Mouse (Mus musculus): ENCODE results near the gene Akap10. TPM values are rescaled to one million over a fixed set of nuclear protein-coding genes. Genes with fewer than 3 reads are reported as not detected.

Akap10 gene
- polyA plus RNA-seq, 1 experiment from 2014 or later, result 13.6 TPM

DNA sequence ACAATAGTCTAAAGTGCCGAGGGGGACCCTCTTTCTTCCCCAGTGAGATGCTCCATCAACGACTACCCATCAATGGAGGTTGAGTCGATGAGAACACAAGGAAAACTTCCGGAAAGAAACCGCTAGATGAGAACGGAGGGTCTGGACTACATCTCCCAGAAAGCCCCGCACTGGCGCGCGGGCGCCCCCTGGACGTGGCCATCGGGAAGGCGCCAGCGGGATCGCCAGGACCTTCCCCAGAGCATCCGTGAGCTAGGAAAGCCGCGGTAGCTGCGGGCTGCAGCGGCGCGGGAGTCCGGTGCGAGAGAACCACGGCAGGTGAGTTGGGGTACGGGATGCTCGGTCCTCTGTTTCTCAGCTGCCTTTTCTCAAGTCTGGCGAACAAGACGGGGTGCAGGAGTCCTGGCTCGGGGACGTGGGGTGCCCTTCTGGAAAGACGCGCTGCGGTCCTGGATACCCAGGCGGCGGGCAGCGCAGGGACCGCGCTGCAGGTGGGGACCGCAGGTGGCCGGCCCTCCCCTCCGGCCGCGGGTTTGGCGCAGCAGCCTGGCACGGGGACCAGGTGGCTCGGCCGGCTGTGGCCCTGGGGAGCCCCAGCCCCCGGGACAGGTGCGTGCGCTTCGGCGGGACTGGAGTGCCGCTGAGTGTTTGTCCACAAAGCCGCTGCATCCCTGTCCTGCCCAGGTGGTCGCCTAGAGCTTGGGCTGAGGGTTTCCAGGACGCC, 26.7 kb upstream of the Akap10 start, which contains the start of gene Specc1:
Gene Specc1 (plus strand): TSS at position 192 of the 724 bp plus-strand sequence.
- H3K27me3 ChIP-seq (ENCODE audit: insufficient read depth, poor library complexity, severe bottlenecking), result peaks cover 32% of the 10 kb centered on the region
- H3K36me3 ChIP-seq, result no peaks in the 10 kb centered on the region
- no peaks in the 10 kb centered on the region for H3K9me3 ChIP-seq
- peaks cover 10% of the 10 kb centered on the region for H3K4me1 ChIP-seq (replicated peaks)
- peak; percentile 93 for DNase-seq (ENCODE audit: low spot score)
- peak within 1 kb of the TSS; percentile 87 for H3K4me3 ChIP-seq
- 0 out of 2 replicates have a peak within 1 kb of the TSS, but pooled peaks have one; percentile 42 for H3K27ac ChIP-seq
- under 1% methylated on average over 58 of the region's 58 CpGs for WGBS

DNA sequence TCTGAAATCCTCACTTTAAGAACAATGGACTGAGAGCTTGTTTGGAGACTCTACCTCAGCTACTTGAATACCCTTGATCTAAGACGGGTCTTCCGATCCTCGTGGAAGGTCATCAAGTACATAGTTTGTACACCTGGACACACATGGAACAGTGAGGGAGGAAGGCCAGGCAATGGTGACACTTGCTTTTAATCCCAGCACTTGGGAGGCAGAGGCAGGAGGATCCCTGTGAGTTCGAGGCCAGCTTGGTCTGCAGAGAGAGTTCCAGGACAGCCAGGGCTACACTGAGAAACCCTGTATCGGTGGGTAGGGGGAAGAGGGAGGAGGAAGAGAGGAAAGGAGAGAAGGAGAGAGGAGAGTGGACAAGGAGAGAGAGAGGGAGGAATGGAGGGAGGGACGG, 25.9 kb upstream of the Akap10 start:
- Histone ChIP-seq H3K27ac (no peak overlapping the region), H3K4me1 (replicated peaks) (peaks cover 10% of the 10 kb centered on the region), H3K27me3 (ENCODE audit: insufficient read depth, poor library complexity, severe bottlenecking) (peaks cover 32% of the 10 kb centered on the region), H3K9me3 (no peaks in the 10 kb centered on the region), H3K36me3 (no peaks in the 10 kb centered on the region), H3K4me3 (peak overlapping the region; percentile 87; the same call in 1 of the 2 replicates)
- 79% methylated on average over 6 of the region's 6 CpGs for WGBS
- DNase-seq (ENCODE audit: low spot score), result no peak

DNA sequence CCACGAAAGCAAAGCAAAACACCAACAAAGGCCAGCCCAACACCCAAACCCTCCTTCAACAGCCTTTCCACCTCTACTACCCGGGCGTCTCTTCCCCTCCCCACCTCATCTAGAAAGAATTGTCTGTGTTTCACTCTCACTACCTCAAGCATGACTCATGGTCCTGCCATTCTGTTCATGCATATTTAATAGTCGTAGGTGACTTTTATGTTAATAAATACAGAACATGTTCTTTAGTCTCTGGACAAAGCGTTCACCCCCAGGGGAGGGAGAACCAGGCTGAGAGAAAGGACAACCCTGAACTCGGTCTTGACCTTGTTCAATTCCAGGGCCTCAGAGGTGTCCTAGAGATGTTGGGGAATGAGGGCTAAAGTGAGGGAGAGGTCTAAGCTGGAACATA, 25.1 kb upstream of the Akap10 start:
- Histone ChIP-seq H3K9me3 (no peaks in the 10 kb centered on the region), H3K4me3 (no peak overlapping the region), H3K27me3 (ENCODE audit: insufficient read depth, poor library complexity, severe bottlenecking) (peaks cover 31% of the 10 kb centered on the region), H3K4me1 (replicated peaks) (peaks cover 10% of the 10 kb centered on the region), H3K36me3 (no peaks in the 10 kb centered on the region), H3K27ac (no peak overlapping the region)
- 79% methylated on average over 6 of the region's 6 CpGs for WGBS
- DNase-seq (ENCODE audit: low spot score), result no peak

DNA sequence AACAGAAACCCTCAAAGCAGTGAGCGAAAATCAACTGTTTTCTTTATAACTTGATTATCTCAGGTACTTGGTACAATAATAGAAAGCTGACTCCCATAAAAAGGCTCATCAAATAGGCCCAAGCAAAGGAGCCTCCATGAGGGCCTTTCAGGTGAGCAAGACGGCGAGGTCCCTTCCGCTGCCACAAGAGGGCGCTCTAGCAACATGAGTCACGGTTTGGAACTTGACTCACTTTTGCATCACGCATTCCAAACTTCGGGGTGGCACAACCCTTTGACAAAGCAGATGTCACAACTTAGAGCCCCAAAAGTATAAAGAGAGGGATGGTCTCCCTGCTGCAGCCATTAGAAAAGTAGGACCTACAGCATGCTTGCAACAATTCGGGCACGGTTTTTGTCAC, 20.6 kb upstream of the Akap10 start:
- WGBS, result 20% methylated on average over 10 of the region's 10 CpGs
- H3K36me3 ChIP-seq, result no peaks in the 10 kb centered on the region
- no peaks in the 10 kb centered on the region for H3K9me3 ChIP-seq
- no peak overlapping the region for H3K4me3 ChIP-seq
- H3K4me1 ChIP-seq (replicated peaks), result no peaks in the 10 kb centered on the region
- H3K27ac ChIP-seq, result no peak overlapping the region
- no peaks in the 10 kb centered on the region; the same call in 1 of the 2 replicates for H3K27me3 ChIP-seq (ENCODE audit: insufficient read depth, poor library complexity, severe bottlenecking)
- DNase-seq (ENCODE audit: low spot score), result peak; percentile 79

DNA sequence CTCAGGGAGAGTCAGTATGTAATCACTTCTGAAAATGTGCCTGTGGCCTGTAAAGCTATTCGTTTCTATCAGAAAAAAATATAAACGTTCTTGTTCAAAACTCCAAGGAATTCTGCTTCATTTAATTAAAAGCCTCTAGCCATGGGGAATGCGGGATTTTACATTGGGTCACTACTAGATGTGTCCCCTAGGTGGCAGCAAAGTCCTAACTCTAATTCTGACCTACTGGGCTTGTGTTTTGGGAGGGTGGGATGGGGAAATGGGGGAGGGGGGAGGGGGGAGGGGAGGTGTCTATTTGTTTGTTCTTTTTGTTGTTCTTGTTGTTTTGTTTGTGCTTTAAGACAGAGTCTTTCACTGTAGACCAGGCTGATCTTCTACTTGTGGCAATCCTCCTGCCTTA, 19.3 kb upstream of the Akap10 start:
- H3K36me3 ChIP-seq, result no peaks in the 10 kb centered on the region
- H3K4me1 ChIP-seq (replicated peaks), result no peaks in the 10 kb centered on the region
- H3K27me3 ChIP-seq (ENCODE audit: insufficient read depth, poor library complexity, severe bottlenecking), result no peaks in the 10 kb centered on the region
- H3K27ac ChIP-seq, result no peak overlapping the region
- DNase-seq (ENCODE audit: low spot score), result peak; percentile 65
- H3K9me3 ChIP-seq, result no peaks in the 10 kb centered on the region
- 6% methylated on average over 3 of the region's 3 CpGs for WGBS
- no peak overlapping the region for H3K4me3 ChIP-seq

DNA sequence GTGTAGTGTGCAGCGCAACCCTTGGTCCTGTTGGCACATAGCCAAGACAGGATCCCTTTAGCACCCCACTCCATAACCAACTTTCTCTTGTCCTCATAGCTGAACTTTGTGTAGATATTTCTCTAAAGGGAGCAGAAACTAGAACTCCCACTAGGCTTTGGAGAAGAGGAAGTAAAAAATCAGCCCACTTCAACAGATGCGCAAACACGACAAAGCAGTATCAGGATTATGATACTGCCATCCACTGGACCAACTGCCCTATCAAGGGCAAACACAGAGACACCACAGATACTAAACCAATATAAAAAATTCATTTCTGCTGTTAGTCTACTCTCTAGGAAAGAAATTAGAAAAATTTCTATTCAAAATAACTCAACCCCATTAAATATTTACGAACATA, 16.6 kb upstream of the Akap10 start:
- WGBS, result 93% methylated on average over 4 of the region's 4 CpGs
- Histone ChIP-seq H3K27me3 (ENCODE audit: insufficient read depth, poor library complexity, severe bottlenecking) (no peaks in the 10 kb centered on the region), H3K9me3 (no peaks in the 10 kb centered on the region), H3K4me1 (replicated peaks) (no peaks in the 10 kb centered on the region), H3K36me3 (no peaks in the 10 kb centered on the region), H3K27ac (no peak overlapping the region), H3K4me3 (no peak overlapping the region)
- no peak for DNase-seq (ENCODE audit: low spot score)

DNA sequence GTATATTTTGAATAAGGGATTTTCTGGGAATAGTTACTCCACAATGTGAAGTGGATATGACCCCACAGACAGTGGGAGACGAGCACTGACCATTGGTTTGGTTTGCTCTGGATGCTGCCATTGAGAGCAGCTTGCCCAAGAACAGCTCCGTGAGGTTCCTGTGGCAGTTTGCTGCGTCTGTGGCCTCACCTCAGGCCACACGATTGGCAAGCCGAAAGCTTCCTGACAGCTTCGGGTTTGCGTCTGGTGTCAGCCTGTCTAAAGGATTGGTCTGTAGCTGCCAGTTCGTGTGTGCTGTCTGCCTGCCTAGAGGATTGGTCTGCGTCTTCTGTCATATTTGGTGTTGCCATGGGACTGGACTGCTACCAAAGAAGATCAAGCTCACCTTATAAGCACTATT, 14.4 kb upstream of the Akap10 start:
- Histone ChIP-seq H3K4me3 (no peak overlapping the region), H3K4me1 (replicated peaks) (no peaks in the 10 kb centered on the region), H3K27ac (no peak overlapping the region), H3K27me3 (ENCODE audit: insufficient read depth, poor library complexity, severe bottlenecking) (no peaks in the 10 kb centered on the region), H3K36me3 (no peaks in the 10 kb centered on the region), H3K9me3 (no peaks in the 10 kb centered on the region)
- DNase-seq (ENCODE audit: low spot score), result no peak
- WGBS, result 84% methylated on average over 9 of the region's 9 CpGs

DNA sequence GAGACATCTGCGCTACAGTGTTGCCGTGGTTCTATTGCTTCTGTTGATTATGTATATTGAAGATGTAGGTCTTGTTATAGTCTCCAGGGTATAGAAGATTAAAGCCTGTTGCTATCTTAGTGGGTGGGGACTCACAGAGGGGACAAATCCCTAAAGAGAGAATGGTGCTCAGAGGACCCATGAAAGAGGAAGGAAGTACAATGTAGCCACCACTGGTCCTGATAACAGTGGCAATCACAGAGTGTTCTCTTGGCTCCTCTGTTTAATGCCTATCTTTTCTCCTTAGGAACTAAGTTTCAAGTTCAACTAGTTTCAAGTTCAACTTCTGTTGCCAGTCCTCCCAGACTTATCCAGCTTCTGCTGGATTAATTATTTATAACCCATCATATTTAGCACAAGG, 12.9 kb upstream of the Akap10 start:
- Histone ChIP-seq H3K4me3 (no peak overlapping the region), H3K9me3 (no peaks in the 10 kb centered on the region), H3K27ac (no peak overlapping the region), H3K36me3 (no peaks in the 10 kb centered on the region), H3K4me1 (replicated peaks) (no peaks in the 10 kb centered on the region), H3K27me3 (ENCODE audit: insufficient read depth, poor library complexity, severe bottlenecking) (no peaks in the 10 kb centered on the region)
- WGBS, result 91% methylated on average over 2 of the region's 2 CpGs
- no peak for DNase-seq (ENCODE audit: low spot score)

DNA sequence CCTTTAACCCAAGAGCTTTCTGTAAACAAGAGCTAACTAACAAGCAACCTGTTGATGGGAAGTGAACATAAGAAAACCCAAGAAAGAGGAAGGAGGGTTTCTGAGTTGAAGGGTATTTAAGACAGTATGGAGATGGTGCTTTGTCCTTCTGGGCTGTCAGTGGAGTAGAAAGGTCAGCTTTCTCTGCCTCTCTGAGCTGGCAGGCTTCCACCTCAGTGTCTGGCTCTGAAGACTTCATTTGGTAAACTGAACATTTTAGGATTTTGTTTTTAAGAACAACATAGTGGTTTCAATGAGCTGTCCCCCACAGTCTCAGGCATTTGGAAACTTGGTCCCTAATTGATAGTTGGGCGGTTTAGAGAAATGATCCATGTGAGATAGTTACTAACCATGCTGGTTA, 7.7 kb upstream of the Akap10 start:
- H3K27ac ChIP-seq, result no peak overlapping the region

DNA sequence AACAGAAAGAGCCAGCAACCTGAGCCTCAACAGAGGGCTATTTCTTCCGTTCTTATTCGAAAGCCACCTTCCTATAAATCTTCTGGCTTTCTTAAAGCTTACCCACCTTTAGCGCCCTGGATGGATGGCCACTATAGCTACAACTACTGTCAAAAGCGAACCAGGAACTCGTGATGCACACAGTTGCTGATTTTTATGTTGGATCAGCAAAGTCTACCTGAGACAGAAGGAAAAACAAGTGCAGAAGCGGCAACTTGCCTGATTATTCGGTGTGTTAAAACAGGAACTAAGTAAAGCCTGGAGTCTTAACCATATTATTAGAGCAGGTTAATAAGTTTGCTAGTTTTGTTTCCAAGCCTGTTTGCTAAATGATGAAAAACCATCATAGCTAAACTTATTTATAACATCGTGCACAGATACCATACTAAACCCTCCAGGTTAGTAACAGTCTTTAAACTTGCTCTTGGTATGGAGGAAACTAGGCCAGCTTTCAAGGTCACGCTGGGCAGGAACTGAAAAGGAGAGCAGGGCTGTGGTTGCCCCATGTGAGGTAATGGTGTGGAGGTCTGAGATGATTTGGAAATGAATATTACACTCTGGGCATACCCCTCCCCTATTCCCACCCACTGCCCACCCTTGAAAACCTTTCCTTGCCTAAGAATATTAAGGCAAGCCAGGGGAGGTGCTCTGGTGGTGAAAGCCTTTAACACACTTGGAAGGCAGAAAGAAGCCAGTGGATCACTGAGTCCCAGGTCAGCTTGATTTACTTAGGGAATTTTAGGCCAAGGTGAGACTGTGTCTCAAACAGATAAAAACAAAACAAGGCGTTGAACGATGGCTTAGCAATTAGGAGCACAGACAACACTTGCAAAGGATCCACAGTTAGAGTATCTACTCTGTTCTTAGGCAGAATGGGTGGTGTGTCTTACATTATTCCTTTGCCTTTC, 861 bp upstream of the Akap10 start:
- Histone ChIP-seq H3K4me3 (peak overlapping the region; percentile 93), H3K27me3 (ENCODE audit: insufficient read depth, poor library complexity, severe bottlenecking) (no peaks in the 10 kb centered on the region), H3K4me1 (replicated peaks) (peaks cover 29% of the 10 kb centered on the region), H3K9me3 (no peaks in the 10 kb centered on the region), H3K36me3 (peaks cover 6% of the 10 kb centered on the region), H3K27ac (peak overlapping the region; percentile 98)
- WGBS, result 20% methylated on average over 11 of the region's 11 CpGs
- no peak for DNase-seq (ENCODE audit: low spot score)

More for the DNA sequence above, 7.7 kb upstream of the Akap10 start:
- DNase-seq (ENCODE audit: low spot score), result no peak
- Histone ChIP-seq H3K36me3 (no peaks in the 10 kb centered on the region), H3K27me3 (ENCODE audit: insufficient read depth, poor library complexity, severe bottlenecking) (no peaks in the 10 kb centered on the region), H3K4me1 (replicated peaks) (no peaks in the 10 kb centered on the region), H3K4me3 (no peak overlapping the region), H3K9me3 (no peaks in the 10 kb centered on the region)
- WGBS, result 90% methylated on average over 1 of the region's 1 CpGs

DNA sequence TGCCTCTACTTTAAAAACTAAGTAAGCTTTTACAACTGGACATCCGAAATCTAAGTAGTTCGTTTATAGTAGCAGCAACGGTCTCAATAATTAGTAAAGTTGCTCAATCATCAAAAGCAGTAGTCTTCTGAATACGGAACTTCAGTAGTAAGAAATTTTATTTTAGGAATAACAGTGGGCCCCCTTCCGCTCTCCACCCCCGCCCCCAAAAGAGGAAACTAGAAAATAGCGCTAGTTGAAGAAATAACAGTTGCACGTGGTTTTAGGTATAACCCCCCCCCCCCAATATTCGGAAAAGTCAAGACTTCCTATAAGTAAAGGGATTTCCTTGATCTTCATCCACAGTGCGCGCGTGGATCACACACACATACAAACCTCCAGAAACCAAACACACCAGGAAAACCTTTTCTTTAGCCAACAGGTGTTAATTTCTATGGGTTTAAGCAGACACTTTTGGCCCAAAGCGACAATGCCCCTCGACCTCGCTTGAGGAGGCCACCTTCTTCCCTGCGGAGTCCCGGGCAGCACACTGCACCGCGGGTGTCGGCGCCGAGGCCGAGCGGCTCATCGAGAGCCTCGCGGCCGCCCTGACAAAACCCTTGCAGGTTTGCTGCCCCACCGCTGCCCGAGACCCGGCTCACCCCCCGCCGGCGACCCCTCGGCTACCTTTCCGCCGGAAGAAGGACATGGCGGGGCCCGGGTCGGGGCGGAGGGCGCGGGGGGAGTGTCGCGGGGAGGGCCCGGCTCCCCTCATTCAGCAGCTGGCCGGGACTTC, 542 bp downstream of the Akap10 start:
- H3K36me3 ChIP-seq, result peaks cover 6% of the 10 kb centered on the region
- peak overlapping the region; percentile 98 for H3K27ac ChIP-seq
- H3K4me3 ChIP-seq, result peak overlapping the region; percentile 93
- 3% methylated on average over 47 of the region's 47 CpGs for WGBS
- no peak for DNase-seq (ENCODE audit: low spot score)
- peaks cover 29% of the 10 kb centered on the region for H3K4me1 ChIP-seq (replicated peaks)
- no peaks in the 10 kb centered on the region for H3K9me3 ChIP-seq
- no peaks in the 10 kb centered on the region for H3K27me3 ChIP-seq (ENCODE audit: insufficient read depth, poor library complexity, severe bottlenecking)

DNA sequence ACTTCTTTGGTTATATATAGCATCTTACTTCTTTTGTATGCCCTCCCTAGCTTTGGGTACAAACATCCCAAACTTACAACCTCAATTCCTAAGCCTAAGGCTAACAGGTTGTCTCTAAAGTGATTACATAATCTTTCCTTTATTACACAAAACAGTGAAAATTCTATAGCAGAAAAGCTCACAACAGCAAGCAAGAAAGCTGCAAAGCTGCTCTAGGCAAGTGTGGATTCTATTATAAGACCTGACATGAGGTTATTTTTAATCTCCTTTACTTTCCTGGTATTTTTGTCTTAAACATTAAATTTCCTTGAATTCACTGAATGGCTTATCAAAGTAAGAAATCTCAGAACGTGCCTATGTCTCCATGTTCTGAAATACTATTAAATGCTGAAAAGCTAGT, 6.7 kb downstream of the Akap10 start:
- 92% methylated on average over 1 of the region's 1 CpGs for WGBS
- DNase-seq (ENCODE audit: low spot score), result no peak

More for the DNA sequence above, 6.7 kb downstream of the Akap10 start:
- H3K27ac ChIP-seq, result no peak overlapping the region
- H3K27me3 ChIP-seq (ENCODE audit: insufficient read depth, poor library complexity, severe bottlenecking), result no peaks in the 10 kb centered on the region
- H3K4me1 ChIP-seq (replicated peaks), result peaks cover 4% of the 10 kb centered on the region
- no peak overlapping the region for H3K4me3 ChIP-seq
- H3K36me3 ChIP-seq, result peaks cover 34% of the 10 kb centered on the region
- H3K9me3 ChIP-seq, result no peaks in the 10 kb centered on the region

Data from hindbrain, embryonic 10.5 days (tissue).